Mouse (Mus musculus) midbrain, embryonic 16.5 days (tissue): ENCODE results near the gene Zfp708. TPM values are rescaled to one million over a fixed set of nuclear protein-coding genes. Genes with fewer than 3 reads are reported as not detected.
"Not testable (repeated sequence)": the region's sequence is repeated elsewhere in the genome, so short reads cannot be mapped to it uniquely, and the experiment has no call there.

Experiments
- ATAC-seq: fragments of 200-750 bp; cut with Nextera tagmentation; 2 replicates; pipeline ENCODE4 v1.8.0; 2017; ENCODE audit warnings: moderate TSS enrichment
- H3K27ac ChIP-seq: fragments of 300-500 bp; sonication (generic); 2 replicates; pipeline ENCODE4 v1.5.1; 2014; ENCODE audit warnings: mild to moderate bottlenecking, low read length, mixed read lengths
- H3K27me3 ChIP-seq: fragments of 300-500 bp; sonication (generic); 2 replicates; pipeline ENCODE4 v1.6.1; 2014; ENCODE audit warnings: low read depth, low read length, mixed read lengths; ENCODE audit not compliant: control insufficient read depth, insufficient read depth
- H3K36me3 ChIP-seq: fragments of 300-500 bp; sonication (generic); 2 replicates; pipeline ENCODE4 v1.6.1; 2014; ENCODE audit warnings: mild to moderate bottlenecking, low read length, moderate library complexity, mixed read lengths; ENCODE audit not compliant: control insufficient read depth, insufficient read depth
- H3K4me1 ChIP-seq: fragments of 300-500 bp; sonication (generic); 2 replicates; pipeline ENCODE4 v1.6.1; 2014; ENCODE audit warnings: mild to moderate bottlenecking, low read length, mixed read lengths; ENCODE audit not compliant: control insufficient read depth, insufficient read depth
- H3K4me2 ChIP-seq: fragments of 300-500 bp; sonication (generic); 2 replicates; pipeline ENCODE4 v1.6.1; 2014; ENCODE audit warnings: mild to moderate bottlenecking, low read length, mixed read lengths
- H3K4me3 ChIP-seq: fragments of 300-500 bp; sonication (generic); 2 replicates; pipeline ENCODE4 v1.5.1; 2014; ENCODE audit warnings: low read depth, mild to moderate bottlenecking, low read length, moderate library complexity, mixed read lengths
- H3K9ac ChIP-seq: fragments of 300-500 bp; sonication (generic); 2 replicates; pipeline ENCODE4 v1.6.1; 2014; ENCODE audit warnings: low read depth, low read length, mixed read lengths
- H3K9me3 ChIP-seq: fragments of 300-500 bp; sonication (generic); replicated peaks from 2 replicates; pipeline ENCODE4 v1.6.1; 2014; ENCODE audit warnings: mild to moderate bottlenecking, low read length, mixed read lengths; ENCODE audit not compliant: control insufficient read depth, poor library complexity, severe bottlenecking
- WGBS: fragments of 180-500 bp; shearing (Covaris S2); extraction: QIAGEN DNeasy Blood & Tissue Kit; methylation state at CpG from one replicate; pipeline ENCODE4 v1.1.7; 2014; 5-methylcytosine and 5-hydroxymethylcytosine counted together
- polyA plus RNA-seq: library from polyadenylated mRNA; unstranded; fragments of >200 nt; fragmentation: Nextera tagmentation; extraction: Ambion mirVana; gene quantifications from 2 replicates; pipeline ENCODE4 v1.2.1, GENCODE M21; 2015

The Zfp708 gene
- 9.9 and 10.8 TPM in 2 replicates for polyA plus RNA-seq

DNA sequence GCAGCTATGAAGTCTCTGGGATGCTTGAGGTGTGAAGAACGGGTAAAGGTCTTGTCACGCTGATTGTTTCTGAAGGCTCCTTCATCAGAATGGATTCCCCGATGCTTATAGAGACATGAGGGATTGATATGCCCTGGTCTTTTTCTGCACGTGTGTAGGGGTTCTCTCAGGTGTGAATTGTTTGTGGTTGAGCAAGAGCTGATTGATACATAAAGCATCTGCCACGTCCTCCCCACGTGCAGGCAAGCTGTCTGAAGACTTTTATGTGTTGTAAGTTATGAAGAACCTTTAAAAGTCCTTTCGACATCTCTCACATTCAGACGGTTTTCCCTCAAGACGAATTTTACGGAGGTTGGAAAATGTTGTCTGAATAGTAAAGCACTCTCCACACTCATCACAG lies at the start of gene Zfp708:
TSS of gene Zfp708 (minus strand) at position 101 of the 400 bp plus-strand sequence.
- Histone ChIP-seq H3K4me1 (no peaks in the 10 kb centered on the region), H3K27me3 (no peaks in the 10 kb centered on the region), H3K9ac (no peak within 1 kb of the TSS), H3K27ac (no peak within 1 kb of the TSS), H3K4me2 (no peak within 1 kb of the TSS), H3K9me3 (no peaks in the 10 kb centered on the region), H3K36me3 (no peaks in the 10 kb centered on the region), H3K4me3 (no peak within 1 kb of the TSS)
- ATAC-seq: no peak
- WGBS: 92% methylated on average over 10 of the region's 10 CpGs

DNA sequence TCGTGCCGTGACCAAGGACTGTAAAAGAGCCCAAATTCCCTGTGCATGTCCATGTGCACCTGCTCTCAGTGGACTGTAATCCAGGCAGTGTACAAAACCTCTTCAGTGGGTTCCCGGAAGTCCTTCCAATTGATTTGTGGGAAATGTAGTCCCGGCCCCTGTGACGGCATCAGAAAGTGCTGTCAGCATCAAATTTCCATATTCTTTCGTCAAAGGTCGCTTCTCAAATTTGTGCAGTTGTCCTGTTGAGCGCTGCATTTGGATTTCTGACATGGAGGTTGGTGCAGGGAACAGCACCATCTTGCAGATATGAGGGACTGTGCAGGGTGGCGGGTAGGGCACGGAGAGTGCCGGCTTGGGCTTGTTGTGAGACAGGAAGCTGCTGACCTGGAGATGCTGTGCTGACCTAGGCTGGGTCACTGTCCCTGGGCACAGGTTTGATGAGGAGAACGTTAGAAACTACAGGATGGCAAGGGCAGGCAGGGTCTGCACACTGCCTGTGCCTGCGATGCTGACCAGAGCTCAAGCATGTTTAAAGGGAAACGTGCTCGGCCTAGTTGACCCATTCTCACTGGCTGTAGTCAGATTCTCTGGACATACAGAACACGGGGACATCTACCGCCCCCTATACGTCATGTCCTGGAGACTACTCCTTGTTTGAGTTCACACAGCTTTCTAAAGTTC lies 30.4 kb upstream of the Zfp708 start:
- Histone ChIP-seq H3K27me3 (no peaks in the 10 kb centered on the region), H3K27ac (peak overlapping the region; percentile 69), H3K4me2 (peak overlapping the region; percentile 61), H3K4me1 (peaks cover 9% of the 10 kb centered on the region), H3K36me3 (no peaks in the 10 kb centered on the region), H3K9ac (peak overlapping the region; percentile 76), H3K9me3 (no peaks in the 10 kb centered on the region), H3K4me3 (peak overlapping the region; percentile 61)
- peak; percentile 98 for ATAC-seq
- under 1% methylated on average over 18 of the region's 18 CpGs for whole genome bisulfite sequencing

DNA sequence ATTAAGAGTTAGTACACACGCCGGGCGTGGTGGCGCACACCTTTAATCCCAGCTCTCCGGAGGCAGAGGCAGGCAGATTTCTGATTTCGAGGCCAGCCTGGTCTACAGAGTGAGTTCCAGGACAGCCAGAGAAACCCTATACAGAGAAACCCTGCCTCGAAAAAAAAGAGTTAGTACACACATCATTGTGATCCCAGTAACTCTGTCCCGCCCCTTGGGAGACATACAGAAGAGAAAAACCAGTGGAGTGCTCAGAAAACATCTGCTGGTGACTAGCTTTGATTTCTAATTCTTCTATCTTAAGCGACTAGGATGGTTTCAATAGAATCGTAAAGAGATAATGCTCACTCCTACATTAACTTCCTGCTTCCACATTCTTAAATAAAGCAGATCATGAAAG lies 29.7 kb upstream of the Zfp708 start:
- H3K4me1 ChIP-seq, H3K27me3 ChIP-seq, H3K27ac ChIP-seq, H3K9me3 ChIP-seq, H3K36me3 ChIP-seq: not testable (repeated sequence)
- ATAC-seq: peak; percentile 50
- 81% methylated on average over 10 of the region's 10 CpGs for WGBS
- Histone ChIP-seq H3K9ac (peak overlapping the region; percentile 76; the same call in 1 of the 2 replicates), H3K4me3 (peak overlapping the region; percentile 61), H3K4me2 (peak overlapping the region; percentile 61)

DNA sequence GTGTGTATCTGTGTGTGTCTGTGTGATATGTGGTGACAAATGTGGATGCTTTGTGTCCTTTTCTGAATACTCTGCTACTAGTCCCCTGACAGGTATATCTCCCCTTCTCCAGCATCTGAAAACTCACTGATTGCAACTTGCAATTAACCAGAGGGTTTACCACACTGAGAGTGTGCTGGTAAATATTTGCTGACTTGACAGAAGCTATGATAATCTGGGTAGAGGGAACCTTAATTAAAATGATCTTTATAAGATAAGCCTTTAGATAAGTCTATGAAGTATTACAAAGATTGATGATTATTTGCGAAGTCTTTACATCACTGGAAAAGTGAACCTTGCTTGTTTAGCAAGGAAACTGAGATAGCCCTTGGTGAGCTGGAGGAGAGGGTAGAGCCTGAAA lies 26.7 kb upstream of the Zfp708 start:
- Histone ChIP-seq H3K27me3 (no peaks in the 10 kb centered on the region), H3K4me3 (no peak overlapping the region), H3K9ac (no peak overlapping the region), H3K36me3 (no peaks in the 10 kb centered on the region), H3K4me2 (no peak overlapping the region), H3K4me1 (peaks cover 9% of the 10 kb centered on the region), H3K27ac (no peak overlapping the region), H3K9me3 (no peaks in the 10 kb centered on the region)
- WGBS: 89% methylated on average over 1 of the region's 1 CpGs
- no peak for ATAC-seq

DNA sequence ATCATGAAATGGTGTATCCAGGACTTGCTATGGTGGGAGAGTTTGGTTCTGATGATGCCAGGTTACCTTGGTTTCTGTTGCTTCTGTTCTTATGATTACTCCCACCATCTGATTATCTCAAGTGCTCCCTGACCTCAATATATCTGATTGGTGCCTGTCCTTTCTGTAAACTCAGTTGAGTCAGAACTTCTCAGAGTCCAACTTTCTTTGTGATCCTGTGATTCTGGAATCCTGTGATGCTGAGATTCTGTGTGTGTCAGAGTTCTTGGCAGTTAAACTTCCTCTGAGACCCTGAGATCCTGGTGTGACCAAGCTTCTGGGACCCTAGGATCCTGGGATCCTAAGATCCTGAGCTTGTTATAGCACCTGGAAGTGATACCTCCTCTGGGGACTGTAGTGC lies 23.6 kb upstream of the Zfp708 start, which contains the start of gene Zfp759:
TSS of gene Zfp759 (plus strand) at position 301 of the 400 bp plus-strand sequence.
- H3K27ac ChIP-seq, H3K9ac ChIP-seq, H3K9me3 ChIP-seq, H3K27me3 ChIP-seq, ATAC-seq, H3K4me3 ChIP-seq, H3K36me3 ChIP-seq, H3K4me1 ChIP-seq, H3K4me2 ChIP-seq: not testable (repeated sequence)

- H3K4me3 ChIP-seq, H3K4me1 ChIP-seq, ATAC-seq, H3K9me3 ChIP-seq, H3K9ac ChIP-seq, H3K27ac ChIP-seq, H3K4me2 ChIP-seq, H3K36me3 ChIP-seq, H3K27me3 ChIP-seq: not testable (repeated sequence)
- 93% methylated on average over 8 of the region's 8 CpGs for WGBS
These were observed 18.4 kb upstream of the Zfp708 start, which contains the start of gene Rslcan18 for GRCm38 (mm10) chr13:67116163-67116562. Gene Rslcan18 (minus strand): TSS chr13:67116263.

DNA sequence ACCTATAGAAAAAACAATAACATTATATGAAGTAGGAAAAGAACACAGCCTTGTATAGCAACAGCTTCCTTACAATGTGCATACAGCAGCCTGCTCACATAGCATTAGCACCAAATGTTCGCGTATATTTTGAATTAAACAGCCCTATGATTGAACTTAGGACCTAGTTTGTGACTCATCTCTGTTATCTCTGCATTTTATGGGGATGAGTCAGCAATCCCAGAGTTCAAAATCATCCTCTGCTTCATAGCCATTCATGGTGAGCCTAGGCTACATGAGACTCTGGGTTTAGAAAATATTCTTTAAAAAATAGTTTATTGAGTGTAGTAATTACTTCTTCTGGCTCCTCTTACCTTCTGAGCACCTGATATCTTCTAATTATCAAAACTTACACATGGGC lies 15.5 kb upstream of the Zfp708 start:
- H3K4me2 ChIP-seq: no peak overlapping the region

GRCm38 (mm10) chr13:67112096-67112495 lies 14.3 kb upstream of the Zfp708 start:
- 82% methylated on average over 12 of the region's 12 CpGs for WGBS
- Histone ChIP-seq H3K27me3 (no peaks in the 10 kb centered on the region), H3K27ac (no peak overlapping the region), H3K9me3 (no peaks in the 10 kb centered on the region), H3K9ac (no peak overlapping the region), H3K4me2 (no peak overlapping the region), H3K4me3 (no peak overlapping the region), H3K36me3 (no peaks in the 10 kb centered on the region), H3K4me1 (no peaks in the 10 kb centered on the region)
- no peak for ATAC-seq

More for the DNA sequence above, 15.5 kb upstream of the Zfp708 start:
- H3K27me3 ChIP-seq: no peaks in the 10 kb centered on the region
- H3K4me1 ChIP-seq: no peaks in the 10 kb centered on the region
- no peaks in the 10 kb centered on the region for H3K9me3 ChIP-seq
- no peak overlapping the region for H3K27ac ChIP-seq
- no peak overlapping the region for H3K4me3 ChIP-seq
- WGBS: 89% methylated on average over 2 of the region's 2 CpGs
- no peak overlapping the region for H3K9ac ChIP-seq
- no peak for ATAC-seq
- H3K36me3 ChIP-seq: no peaks in the 10 kb centered on the region

- peak overlapping the region; percentile 35; the same call in 1 of the 2 replicates for H3K27ac ChIP-seq
- no peaks in the 10 kb centered on the region for H3K27me3 ChIP-seq
- no peaks in the 10 kb centered on the region for H3K9me3 ChIP-seq
- WGBS: 2% methylated on average over 9 of the region's 9 CpGs
- H3K4me3 ChIP-seq: peak overlapping the region; percentile 46
- no peaks in the 10 kb centered on the region for H3K4me1 ChIP-seq
- H3K4me2 ChIP-seq: peak overlapping the region; percentile 45
- H3K9ac ChIP-seq: peak overlapping the region; percentile 40; the same call in 1 of the 2 replicates
- no peaks in the 10 kb centered on the region for H3K36me3 ChIP-seq
- ATAC-seq: peak; percentile 78
These were observed 11.0 kb upstream of the Zfp708 start for GRCm38 (mm10) chr13:67108821-67109206.
